Mouse (Mus musculus) embryo, embryonic 11 days (tissue): ENCODE data around the gene Shisa6.

Source experiments
- DNase-seq: peaks from one replicate; pipeline ENCODE4 v3.0.0-alpha.2; 2015

Shisa6 gene

DNA sequence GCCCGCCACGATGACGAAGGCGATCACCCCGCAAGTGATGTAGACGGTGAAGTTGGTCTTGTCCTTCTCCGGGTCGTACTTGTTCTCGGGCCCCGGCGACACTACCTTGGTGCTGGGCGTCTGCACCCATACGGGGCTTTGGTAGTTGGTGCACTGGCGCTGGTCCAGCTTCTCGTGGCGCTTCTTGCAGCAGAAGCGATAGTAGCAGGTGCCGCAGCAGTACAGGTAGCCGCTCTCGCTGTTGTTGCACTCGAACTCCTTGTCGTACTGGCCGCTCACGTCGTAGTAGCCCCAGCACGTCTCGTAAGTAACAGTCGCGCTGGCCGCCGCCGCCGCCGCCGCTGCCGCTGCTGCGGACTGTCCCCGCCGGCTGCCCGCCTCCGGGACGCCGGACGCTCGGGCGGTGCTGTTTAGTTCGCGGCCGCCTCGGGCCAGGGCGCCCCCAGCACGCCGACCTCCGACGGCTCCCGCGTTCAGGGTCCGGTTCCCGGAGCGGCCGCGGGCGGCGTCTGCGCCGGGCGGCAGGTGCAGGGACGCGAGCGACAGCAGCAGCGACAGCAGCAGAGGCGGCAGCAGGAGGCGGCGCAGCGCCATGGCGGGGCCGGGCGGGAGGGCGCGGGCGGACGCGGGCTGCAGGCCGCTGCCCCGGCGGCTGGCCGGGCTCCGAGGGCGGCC lies at the start of gene Shisa6:
TSS of gene Shisa6 (minus strand) at position 594 of the 675 bp plus-strand sequence.
- peak; percentile 59 for DNase-seq

DNA sequence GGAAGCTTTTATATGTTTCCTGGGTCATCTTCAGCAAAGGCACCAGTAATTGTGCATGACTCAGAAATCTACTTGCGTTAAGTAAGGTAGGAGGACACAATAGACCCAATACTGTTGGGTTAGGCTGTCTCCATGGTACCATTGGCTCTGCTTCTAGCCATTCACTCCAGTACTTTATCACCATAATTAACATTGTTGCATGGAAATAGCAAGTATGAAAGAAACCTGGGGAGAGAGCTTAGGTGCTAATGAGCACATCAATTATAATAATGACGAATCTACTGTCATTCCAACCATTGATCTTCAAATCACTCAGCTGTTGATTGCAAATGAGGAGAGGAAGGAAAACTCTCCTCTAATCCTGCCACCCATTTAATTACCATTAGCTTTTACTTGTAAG lies 48.1 kb upstream of the Shisa6 start:
- DNase-seq: no peak

GRCm38 (mm10) chr11:66569045-66569444 lies 43.3 kb upstream of the Shisa6 start:
- DNase-seq: no peak

DNA sequence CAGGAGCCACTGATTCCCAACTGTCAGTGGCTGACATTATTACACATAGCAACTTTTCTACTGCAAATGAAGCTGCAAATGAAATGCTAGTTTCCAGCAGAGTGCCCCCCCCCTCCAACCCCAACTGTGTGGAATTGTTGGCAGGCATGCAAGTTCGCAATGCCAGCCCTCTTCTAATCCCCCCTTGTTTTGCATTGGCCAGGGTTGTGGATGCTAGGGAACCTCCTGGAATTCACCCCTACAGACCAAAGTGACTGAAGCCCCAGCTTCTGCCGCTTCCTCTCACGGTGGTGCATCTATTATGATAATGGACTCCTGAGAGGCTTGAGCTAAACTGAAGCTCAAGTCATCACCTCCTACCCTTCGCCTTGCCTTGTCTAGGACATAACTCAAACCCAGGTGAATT lies 42.6 kb upstream of the Shisa6 start:
- DNase-seq: no peak

DNA sequence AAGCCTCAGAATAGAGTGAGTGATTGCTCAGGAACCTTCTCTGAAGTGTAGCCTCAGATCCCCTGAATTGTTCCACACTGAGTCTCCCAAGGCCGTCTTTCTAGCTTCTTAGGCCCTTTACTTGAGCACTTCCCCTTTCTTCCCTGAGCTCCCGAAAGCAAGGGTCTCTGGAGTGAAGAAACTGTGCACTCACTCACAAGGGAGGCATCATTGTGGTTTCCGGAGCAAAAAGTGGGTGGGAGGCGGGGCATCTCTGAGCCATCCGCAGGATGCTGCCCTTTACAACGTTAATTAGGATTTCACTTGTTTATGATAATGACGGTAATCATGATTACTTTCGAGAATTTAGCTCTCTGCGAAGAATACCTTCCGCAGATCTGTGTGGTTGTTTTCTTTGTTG lies 41.6 kb upstream of the Shisa6 start:
- peak; percentile 10 for DNase-seq

- no peak for DNase-seq
These were observed 36.5 kb upstream of the Shisa6 start for GRCm38 (mm10) chr11:66562274-66562673.

DNA sequence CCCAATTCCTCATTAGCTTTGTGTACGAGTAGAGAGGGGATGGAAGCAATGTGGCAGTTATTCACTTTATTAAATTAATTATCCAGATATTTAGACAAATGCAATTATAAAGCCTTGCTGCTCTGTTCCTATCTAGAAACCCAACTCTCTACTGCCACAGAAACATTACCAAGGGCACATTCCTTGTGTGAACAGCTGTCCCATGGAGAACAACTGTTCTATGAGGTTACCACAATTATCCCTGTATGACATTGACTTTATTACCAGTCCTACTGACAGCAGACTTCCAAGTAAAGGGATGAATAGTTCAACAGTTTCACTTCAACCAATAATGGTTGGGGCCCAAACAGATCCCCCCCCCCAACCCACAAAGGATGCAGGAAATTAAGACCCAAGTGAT lies 12.1 kb upstream of the Shisa6 start:
- no peak for DNase-seq

DNA sequence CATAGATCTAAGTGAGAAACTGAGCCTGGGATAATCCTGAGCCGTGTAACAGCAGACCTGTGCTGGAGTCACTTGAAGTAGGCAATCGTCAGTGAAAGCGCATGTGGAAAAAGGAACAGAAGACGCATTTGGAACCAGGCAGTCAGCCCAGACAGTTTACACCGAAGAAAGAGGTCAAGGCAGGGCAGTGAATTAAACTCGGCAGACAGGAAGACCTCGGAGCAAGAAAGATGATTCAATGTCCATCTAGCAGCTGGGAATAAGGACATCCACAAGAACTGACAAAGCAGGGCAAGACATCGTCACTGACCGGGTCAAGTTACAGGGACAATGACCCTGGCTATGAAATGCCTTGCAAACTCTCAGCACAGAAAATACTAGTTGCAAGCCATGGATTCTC lies 10.1 kb upstream of the Shisa6 start:
- DNase-seq: no peak

- no peak for DNase-seq
These were observed 9.4 kb upstream of the Shisa6 start for GRCm38 (mm10) chr11:66535156-66535555.

GRCm38 (mm10) chr11:66534291-66534690 lies 8.5 kb upstream of the Shisa6 start:
- no peak for DNase-seq

DNA sequence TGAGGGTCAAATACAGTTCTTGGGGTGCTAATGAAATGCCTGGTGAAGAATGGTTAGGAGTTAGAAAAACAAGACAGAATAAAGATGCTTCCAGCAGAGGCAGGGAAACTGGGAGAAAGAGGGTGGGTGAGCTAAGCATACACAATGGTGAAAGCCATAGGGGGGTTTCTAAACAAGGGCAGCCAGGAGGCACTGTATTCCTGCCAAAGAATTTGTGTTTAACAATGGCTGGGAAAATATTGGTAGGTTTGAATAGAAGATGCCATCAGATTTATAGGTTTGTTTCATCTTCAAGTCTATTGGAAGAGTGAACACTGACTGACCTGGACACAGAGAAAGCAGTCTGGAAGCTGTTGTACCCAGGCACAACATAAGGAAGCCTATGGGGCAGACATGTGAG lies 2.4 kb upstream of the Shisa6 start:
- DNase-seq: no peak

GRCm38 (mm10) chr11:66527343-66527742 lies 1.6 kb upstream of the Shisa6 start:
- peak; percentile 60 for DNase-seq

- DNase-seq: no peak
These were observed 1.2 kb upstream of the Shisa6 start for GRCm38 (mm10) chr11:66526981-66527320.

- DNase-seq: peak; percentile 65
These were observed 549 bp upstream of the Shisa6 start for GRCm38 (mm10) chr11:66526046-66526980.

DNA sequence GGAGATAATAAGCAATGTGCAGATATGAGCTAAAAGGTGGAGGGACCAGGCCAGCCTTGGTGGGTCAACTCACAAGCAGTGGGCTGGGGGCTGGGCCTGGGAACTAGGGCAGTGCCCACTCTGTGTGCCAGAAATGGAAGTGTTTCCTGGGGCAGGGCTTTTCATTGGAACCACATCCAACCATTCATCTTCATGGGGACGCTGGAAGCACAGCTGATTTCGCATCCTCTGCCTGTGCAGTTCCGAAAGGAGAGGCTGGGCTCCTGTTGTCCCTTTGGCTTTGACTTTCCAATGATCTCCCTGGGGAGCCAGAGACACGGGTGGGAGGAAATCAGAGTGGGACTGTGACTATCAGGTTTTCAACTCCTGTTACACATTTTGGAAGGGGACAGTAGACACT lies 1.5 kb downstream of the Shisa6 start:
- DNase-seq: no peak

DNA sequence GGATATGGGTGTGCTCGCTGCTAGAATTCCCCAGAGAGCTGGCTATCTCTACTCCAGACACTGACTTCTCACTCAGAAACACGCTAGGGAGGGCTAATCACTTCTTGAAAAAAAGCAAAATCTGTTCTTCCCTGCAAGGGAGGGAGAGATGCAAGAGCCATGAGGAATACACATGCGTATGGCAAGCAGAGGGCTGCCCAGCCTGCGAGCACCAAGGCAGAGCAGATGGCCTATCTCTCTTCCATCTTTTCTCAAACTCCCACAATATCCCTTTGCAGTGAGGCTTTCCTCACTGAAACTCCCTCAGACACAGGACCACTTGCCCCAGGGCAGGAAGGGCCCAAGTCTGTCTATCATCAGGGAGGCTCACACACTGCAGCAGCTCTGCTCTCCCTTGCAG lies 3.4 kb downstream of the Shisa6 start:
- no peak for DNase-seq

GRCm38 (mm10) chr11:66519386-66519785 lies 6.4 kb downstream of the Shisa6 start:
- no peak for DNase-seq

DNA sequence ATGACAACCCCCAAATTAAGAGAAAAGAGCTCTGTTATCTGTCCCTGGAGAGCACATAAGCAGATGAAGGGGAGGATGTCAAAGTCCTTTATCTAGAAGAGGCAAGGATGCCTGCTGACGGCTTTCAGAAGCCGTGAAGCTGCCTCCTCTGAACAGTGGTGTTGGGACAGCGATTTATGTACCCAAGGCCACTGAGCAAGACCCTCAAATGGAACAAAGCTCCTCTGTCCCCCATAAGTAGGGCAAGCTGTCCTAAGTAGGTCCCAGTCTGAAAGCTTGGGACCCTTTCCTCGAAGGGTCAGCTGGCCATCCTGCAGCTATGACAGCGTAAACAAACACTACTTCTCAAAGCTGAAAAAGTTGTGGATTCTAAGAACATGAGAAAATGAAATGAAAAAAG lies 11.4 kb downstream of the Shisa6 start:
- DNase-seq: no peak

- no peak for DNase-seq
These were observed 24.8 kb downstream of the Shisa6 start for GRCm38 (mm10) chr11:66500951-66501350.

DNA sequence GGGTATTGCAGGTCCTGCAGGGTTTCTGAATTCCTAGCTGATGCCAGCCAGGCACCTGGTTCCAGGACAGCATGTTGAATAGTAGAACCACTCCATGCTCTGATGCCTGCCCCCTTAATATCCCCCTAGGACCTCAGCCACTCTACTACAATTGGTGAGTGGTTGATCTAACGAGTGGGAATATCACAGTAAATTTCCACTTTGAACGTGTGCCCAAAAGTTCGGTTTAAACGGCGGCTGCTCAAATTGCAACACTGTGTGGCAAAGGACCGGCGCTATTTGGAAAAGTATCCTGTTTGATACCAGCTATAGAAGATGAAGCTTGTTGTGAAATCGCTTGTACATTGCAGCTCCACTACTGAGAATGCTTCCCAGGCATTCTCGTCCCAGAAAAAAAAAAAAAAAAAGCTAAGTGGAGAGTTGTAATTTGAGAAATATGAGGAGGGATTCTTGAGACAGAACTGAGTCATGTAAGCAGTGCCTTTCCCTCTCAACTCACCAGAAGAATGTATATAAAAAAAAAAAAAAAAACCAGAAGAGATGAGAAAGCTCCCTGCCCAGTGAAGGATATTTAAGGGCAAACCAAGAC lies 26.8 kb downstream of the Shisa6 start:
- no peak for DNase-seq

- DNase-seq: no peak
These were observed 29.5 kb downstream of the Shisa6 start for GRCm38 (mm10) chr11:66496235-66496634.

GRCm38 (mm10) chr11:66494391-66494790 lies 31.4 kb downstream of the Shisa6 start:
- no peak for DNase-seq

DNA sequence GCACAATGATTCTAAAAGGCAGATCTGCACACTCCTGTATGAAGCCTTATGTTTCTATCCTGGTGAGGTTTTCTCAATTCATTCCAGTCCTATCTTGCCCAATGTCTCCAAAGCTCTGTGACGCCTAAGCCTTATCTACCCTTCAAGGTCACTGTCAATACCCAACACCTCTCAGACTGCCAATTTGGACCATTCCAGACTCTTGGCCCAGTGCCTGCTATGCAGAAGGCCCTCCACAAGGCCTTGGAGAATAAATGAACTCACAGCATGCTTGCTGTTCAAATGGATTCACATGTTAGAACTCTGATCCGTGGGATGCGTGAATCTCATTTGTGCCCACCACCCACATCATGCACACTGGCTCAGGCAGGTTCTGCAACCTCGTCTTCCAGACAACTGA lies 38.0 kb downstream of the Shisa6 start:
- no peak for DNase-seq

GRCm38 (mm10) chr11:66482501-66482900 lies 43.3 kb downstream of the Shisa6 start:
- DNase-seq: no peak
